Mouse (Mus musculus) left cerebral cortex, adult 8-10 months (tissue): Measurements from ENCODE around the gene Foxd2. TPM values are rescaled to one million over a fixed set of nuclear protein-coding genes. Genes with fewer than 3 reads are reported as not detected.

ENCODE experiments used
- DNase-seq, 2 experiments: peaks; one replicate each; pipeline ENCODE4 v3.0.0; 2022; ENCODE audit warnings: low spot score in 2 of 2
- total RNA-seq, 4 experiments: library from RNA; stranded (reverse); gene quantifications; 2 replicates each; pipeline ENCODE4 v1.2.4; 2022

Foxd2 gene
- total RNA-seq, 4 experiments from 2014 or later = 0.42 to 0.78 (median 0.50) TPM

DNA sequence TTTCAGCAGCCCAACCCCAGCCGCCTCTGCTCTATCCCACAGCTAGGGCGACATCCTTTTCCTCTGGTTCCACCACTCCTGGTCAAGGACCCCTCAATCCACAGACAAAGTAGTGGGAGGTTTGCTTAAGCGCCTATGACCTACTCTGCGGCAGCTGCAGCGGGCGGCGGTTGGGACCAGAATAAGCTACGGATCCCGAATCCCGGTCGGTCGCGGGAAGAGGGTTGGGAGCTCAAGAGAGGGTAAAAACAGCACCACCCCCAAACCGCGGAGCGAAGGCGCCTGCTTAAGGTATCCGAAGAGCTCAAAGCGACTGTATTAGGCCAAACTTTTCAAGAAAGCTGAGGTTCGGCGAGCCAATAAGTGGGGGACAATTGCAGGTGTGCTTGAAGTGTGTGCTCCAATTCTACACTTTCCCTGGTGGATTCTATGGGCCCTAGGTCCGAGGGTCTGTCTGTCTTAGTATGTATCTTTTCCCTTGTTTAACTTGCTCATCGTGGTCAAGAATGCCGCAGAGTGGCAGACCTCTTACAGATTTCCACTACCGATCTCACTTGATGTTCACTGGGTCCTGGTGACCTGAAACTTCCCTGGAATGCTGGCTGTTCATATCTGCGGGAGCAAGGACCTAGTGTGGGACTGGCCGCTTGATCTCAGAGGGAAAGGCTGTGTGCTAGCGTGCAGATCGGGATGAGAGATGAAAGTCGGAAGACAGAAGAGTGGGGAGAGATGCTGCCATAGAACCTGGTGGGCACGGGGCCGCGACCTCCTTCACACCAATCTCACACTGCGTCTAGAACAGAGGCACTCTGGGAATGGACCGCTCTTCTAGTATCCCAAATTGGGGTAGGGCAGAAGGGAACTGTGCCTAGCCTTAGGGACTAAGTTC is 4.3 kb upstream of the Foxd2 start:
- no peak for DNase-seq

DNA sequence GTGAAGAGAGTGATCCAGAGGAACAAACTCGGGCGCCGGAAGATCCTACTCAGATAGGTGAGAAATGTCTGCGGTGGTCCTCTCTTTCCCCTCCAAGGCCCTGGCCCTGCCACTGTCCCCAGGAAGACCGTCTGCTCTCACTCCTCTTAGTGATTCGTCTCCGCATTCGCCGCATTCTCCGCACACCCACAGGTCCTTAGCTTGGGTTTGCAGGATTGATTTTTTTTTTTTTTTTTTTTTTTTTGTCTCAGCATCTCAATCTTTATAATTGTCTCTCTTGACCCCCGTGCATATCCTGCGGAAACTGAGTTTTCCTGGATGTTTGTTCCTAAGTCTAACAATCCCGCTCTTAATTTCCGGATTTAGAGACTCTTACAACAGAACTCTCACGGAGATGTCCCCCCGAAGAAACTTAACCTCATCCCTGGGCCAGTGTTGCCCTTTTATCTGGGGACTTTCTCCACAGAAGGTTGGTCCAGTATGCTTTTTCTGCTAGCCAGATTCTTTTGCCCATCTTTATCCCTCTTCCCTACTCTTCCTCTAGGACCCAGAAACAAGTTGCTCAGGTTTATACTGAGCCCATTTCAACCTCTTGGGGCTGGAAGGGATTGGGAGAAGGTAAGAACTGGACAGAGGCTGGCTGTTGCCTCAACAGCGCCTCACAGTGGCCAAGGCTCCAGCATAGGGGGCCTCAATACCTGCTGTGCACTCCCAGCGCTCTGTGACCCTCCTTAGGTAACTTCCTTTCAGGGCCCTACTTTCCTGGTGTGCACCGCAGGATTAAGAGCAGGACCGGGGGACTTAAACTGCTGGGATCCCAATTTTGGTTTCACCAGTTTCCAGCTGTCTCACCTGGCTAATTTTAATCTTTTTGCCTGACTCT is 1.2 kb upstream of the Foxd2 start:
- no peak for DNase-seq

- DNase-seq = no peak
Observed at GRCm38 (mm10) chr4:114907951-114908828, 483 bp downstream of the Foxd2 start.

DNA sequence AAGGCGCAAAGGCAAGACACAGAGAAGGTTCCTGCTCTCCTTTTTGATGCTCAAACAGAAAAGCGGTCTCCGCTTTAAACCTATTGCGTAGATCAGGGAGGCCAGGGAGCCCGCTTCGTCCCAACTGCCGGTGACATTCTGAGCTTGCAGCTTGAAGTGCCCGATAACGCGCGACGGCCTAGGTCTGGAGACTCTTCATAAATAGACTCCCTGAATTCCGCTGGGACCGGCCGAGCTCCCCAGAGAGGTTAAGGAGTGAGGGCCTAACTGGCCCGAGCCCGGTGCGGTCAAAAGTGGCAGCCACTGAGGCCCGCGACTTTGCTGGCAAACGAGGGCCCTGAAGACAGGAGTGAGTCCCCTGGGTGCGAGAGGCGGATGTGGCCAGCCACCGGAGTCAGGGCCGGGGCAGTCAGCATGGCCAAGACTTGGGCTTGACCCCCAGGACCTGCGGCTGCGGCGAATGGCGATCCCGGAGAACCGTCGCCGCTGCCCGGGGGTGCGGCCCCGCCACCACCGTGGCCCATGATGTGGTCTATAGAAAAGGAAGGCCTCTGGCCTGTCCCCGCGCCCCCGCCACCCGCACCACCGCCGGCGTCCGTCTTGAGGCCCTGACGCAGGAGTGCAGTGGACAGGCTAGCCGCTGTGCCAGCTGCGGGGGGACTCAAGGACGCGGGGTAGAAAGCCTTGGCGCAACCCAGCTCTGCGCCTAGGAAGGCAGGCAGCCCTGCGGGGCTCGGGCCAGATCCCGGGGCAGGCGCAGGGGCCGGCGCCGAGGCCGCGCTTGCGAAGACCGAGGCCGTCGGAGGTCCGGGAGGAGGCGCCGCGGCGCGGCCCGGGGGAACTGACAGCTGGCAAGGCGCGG is 1.4 kb downstream of the Foxd2 start:
- no peak for DNase-seq

DNA sequence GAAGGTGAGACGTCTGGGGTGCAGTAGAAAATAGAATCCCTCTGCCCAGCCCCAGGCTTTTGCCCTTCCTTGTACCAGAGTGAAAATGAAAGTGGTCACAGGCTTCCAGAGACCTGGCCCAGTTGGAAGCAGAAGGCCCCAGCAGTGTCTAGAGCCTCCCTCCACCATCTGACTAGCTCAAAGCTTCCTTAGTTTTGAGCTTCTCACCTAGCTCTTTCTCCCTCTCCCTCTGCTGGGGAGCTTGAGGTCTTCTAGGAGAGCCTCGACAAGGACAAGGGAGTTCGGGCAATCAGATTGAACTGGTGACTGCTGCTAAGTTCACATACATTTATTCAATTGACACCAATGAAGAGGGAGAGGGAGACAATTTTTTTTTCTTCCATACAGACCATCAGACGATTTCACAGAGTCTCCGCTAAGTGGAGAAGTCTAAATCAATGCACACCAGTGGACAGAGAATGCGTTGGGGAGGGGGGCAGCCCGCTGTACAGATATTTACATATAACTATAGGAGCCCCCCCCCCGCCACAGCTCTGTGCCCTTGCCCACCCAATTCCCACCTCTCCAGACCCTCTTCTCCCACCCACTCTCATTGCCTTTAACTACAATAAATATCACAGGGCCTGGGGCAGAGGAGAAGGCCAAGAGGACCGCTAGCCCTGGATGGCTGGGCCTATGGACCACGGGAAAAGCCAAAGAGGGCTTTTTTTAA is 2.5 kb downstream of the Foxd2 start:
- DNase-seq = no peak

- DNase-seq = no peak
Observed at GRCm38 (mm10) chr4:114905501-114905900, 3.2 kb downstream of the Foxd2 start.

DNA sequence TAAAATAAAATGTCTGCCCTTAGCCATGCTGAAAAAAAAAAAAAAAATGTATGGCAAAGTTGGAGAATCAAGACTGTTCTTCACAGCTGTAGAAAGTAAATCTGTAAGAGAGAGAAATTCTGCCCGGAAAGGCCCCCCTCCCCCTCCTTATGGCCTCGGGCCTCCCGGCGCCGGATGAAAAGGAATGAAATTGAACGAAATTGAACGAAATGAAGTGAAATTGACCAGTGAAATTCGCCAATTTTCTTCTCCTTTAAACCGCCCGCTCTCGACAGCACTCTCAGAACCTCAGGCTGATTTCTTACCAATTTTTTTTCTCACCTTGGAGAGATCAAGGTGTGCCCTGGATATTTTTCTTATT is 5.3 kb downstream of the Foxd2 start:
- DNase-seq = no peak

DNA sequence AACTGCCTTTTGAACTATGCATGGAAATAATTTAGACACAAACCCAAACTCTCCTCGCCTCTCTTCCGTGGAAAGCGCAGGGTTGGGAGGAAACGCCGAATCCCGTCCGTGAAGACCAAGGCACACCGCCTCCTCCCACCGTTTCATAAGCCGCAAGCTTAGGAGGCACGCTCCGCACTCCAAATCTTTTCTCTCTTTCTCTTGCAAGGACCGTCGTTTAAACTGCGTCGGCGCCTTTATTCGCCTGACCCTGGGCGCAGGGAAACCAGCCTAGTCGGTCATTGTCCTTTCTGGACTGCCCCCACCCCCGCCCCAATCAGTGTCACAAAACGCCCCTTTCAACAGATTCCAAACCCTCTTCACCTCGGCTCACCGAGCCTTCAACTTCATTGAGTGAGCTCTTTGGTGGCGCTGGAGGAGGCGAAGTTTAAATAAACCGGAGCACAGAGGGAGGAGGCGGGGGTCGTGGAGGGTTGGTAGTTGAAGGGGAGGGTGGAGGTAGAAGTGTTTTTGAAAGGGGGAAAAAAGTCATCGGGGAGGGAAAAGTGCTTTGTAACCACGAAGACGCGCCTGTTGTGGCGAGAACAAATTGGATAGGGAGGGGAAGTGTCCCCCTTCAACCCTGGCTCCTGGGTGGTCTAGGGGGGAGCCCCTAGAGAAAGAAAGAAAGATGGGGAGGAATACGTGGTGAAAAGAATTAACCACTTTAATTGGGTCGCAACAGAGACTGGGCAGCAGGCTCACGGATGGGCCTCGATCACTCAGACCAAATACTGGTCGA is 5.8 kb downstream of the Foxd2 start:
- DNase-seq = no peak

DNA sequence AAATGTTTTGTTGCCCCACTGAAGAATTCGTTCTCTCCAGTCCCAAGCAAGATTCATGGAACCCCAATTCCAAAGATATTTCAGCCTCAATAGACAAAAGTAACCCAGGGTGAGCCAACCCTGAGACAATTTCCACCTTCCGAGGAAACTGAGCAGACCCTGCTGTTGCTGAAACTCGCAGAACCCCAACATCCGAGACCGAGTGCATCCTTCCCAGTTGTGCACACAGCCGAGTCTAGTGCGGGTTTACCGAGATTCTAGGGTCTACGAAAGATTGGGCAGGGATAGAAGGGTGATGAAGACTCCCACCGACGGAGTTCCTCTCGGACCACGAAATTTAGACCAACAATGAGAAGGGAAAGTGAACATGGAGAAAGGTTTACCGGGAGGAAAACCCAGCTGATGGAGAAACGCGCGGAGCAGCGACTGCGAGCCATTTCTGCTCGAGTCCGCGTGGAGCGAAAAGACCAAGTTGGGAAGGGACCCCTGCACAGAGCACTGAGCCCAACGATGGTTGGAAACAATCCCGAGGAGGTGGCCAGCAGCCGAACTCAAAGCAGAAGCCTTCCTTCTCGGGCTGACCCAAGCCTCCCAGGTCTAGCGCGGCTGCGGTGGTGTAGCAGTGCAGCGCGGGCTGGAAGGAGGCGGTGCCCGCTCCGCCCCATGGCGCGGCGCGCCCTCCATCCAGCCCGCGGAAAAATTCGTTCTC is 6.9 kb downstream of the Foxd2 start:
- no peak for DNase-seq

GRCm38 (mm10) chr4:114900866-114901642 is 7.6 kb downstream of the Foxd2 start:
- no peak for DNase-seq

GRCm38 (mm10) chr4:114899885-114900284 is 8.8 kb downstream of the Foxd2 start:
- no peak for DNase-seq

- no peak for DNase-seq
Observed at GRCm38 (mm10) chr4:114897853-114898252, 10.8 kb downstream of the Foxd2 start.

- DNase-seq = no peak
Observed at GRCm38 (mm10) chr4:114882232-114882631, 26.4 kb downstream of the Foxd2 start.

- DNase-seq = no peak
Observed at GRCm38 (mm10) chr4:114876441-114876972, 32.2 kb downstream of the Foxd2 start.

DNA sequence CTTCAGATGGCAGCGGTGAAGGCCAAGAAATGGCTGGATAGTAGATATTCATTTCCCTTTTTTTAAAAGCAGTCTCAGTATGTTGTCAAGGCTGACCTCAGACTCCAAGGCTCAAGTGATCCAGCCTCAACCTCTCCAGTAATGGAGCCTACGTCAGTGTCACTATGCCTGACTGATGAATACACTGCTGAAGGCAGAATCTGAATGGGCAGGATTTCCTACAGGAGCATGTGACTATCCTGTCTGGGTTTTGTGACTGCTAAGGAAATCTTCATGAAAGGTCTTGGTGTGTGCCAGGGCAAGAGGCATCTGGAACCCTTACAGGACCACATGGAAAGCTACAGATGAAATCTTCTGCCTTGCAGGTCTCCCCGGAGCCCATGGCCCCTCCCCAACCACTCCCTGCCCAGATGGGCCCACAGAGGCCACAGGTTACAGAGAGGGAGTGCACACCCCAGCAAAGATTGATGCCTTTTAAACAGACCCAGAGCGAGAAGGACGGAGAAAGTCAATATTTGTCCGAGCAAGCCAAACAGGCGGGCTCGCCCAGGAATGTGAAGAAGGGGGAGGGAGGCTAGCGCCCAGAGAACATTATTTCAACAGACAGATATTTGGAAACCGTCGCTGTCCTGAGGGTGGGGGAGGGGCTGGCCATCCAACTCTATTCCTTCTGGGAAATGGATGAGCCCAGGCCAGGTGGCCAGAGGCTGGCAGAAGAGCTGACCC is 38.7 kb downstream of the Foxd2 start:
- DNase-seq = no peak

GRCm38 (mm10) chr4:114863166-114863565 is 45.5 kb downstream of the Foxd2 start:
- DNase-seq = no peak

DNA sequence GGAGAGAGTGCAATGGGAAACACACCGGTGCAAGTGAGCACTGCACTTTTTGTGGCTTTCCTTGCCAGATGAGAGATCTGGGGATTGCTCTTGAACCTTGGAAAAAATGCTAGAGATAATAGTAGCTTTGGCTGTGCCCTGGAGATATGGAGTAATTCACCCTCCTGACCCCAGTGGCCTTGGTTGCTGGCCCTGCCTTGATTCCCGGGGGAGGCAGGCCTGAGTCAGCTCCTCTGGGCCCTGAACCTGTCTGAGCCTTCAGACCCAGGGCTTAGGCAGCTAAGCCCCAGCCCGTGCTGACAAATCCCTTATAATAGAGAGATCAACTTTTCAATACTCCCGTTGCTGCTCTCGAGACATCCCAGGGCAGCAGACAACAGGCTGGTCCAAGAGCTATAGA is 50.2 kb downstream of the Foxd2 start:
- DNase-seq = no peak
